Mouse (Mus musculus) heart, adult 18-20 months (tissue): ENCODE data around the gene Klc2. TPM values are rescaled to one million over a fixed set of nuclear protein-coding genes. Genes with fewer than 3 reads are reported as not detected.
"Not testable (repeated sequence)": the region's sequence is repeated elsewhere in the genome, so short reads cannot be mapped to it uniquely, and the experiment has no call there.

ENCODE experiments used
- DNase-seq, 2 experiments: peaks; one replicate each; pipeline ENCODE4 v3.0.0; 2021 to 2022; ENCODE audit warnings: mixed read lengths in 1 of 2
- long read RNA-seq, 2 experiments: library from polyadenylated mRNA; stranded (forward); transcript quantifications; one replicate each; pipeline ENCODE4 v2.0.0; 2021
- total RNA-seq, 2 experiments: library from RNA; stranded (reverse); gene quantifications; 2 replicates each; pipeline ENCODE4 v1.2.3; 2021

Gene Klc2
- 10 to 100 TPM; 48.9 to 54.0 TPM for total RNA-seq
- long read RNA-seq, experiment 1, transcript Klc2-204 (16 exons, 3,169 nt), result major isoform, 13 of 35 reads
- long read RNA-seq, experiment 1, partial matches to known transcripts, result 2 of 35 reads
- long read RNA-seq, experiment 1, other reads (novel, unspliced or antisense), result 20 of 35 reads
- long read RNA-seq, experiment 2, transcript Klc2-204 (16 exons, 3,169 nt), result major isoform, 6 of 13 reads
- long read RNA-seq, experiment 2, partial matches to known transcripts, result 1 of 13 reads
- long read RNA-seq, experiment 2, other reads (novel, unspliced or antisense), result 6 of 13 reads

DNA sequence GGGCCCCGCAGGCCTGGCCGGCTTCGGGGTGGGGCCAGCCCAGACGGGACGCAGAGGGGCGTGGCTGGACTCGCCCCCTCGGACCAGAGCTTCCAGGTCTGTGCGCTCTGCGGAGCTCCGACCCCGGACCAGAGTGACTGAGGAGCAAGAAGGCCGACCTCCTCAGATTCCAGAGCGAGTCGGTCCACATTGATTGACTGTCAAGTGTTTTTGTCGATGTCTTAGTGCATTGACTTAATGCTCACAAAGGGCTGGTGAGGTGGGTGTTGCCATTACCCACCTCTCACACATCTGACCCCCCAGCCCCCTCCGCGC lies at the start of gene Klc2:
Klc2 (minus strand) TSS at position 177 of the 315 bp plus-strand sequence.
- DNase-seq, result no peak

DNA sequence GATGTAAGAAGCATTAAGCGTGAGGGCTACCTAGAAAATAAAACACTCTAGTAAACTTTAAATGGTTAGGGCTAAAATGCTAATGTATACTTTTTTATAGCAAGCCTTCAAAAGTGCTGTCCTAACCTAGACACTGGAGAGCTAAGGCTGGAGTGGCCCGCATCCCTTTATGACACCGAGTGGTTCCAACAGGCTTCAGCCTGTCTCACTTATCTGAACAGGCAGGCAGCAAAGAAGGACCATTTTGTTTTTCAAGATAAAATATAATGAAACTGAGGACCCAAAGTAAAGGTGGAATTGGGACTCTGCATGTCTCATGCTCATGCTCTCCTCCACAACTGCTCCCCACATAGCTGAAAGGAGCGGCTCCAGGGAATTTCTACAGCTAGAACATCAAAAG lies 49.1 kb upstream of the Klc2 start:
- DNase-seq, result no peak

DNA sequence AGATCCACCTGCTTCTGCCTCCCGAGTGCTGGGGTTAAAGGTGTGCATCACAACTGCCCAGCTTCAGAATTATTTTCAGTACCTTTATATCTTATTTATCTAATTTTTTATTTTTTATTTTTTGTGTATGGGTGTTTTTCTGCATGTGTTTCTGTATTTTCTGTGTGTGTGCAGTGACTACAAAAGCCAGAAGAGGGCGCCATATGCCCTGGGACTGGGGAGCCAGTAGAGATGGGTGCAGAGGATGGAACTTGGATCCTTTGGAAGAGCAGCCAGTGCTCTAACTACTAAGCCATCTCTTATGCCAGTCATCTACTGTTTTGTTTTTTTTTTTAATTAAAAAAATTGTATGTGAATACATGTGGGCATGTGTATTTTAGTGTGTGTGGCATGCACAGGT lies 46.0 kb upstream of the Klc2 start:
- DNase-seq, result peak in 1 of 2 experiments; percentile 28

- DNase-seq, result no peak
These were observed 43.6 kb upstream of the Klc2 start for GRCm38 (mm10) chr19:5161913-5162312.

- DNase-seq, result no peak
These were observed 33.9 kb upstream of the Klc2 start for GRCm38 (mm10) chr19:5152261-5152660.

- no peak for DNase-seq
These were observed 33.4 kb upstream of the Klc2 start for GRCm38 (mm10) chr19:5151741-5152140.

DNA sequence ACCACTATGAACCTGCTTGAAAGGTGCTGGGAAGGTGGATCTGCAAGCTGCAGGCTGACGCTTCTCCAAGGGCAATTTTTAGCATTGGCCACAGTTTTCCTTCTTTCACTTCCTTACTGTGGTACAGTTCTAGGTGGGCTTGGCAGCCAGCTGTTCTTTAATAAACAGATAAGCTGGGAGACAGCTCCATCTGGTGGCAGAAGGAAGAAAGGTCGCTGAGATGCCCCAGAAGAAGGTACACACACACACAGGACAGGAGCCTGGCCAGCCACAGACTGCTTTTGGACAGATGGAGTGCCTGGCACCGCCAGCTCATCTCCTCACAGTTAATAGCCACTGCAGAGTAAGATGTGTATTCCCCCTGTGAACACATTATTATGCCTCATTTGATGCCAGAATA lies 33.0 kb upstream of the Klc2 start:
- peak; percentile 46 to 63 for DNase-seq

DNA sequence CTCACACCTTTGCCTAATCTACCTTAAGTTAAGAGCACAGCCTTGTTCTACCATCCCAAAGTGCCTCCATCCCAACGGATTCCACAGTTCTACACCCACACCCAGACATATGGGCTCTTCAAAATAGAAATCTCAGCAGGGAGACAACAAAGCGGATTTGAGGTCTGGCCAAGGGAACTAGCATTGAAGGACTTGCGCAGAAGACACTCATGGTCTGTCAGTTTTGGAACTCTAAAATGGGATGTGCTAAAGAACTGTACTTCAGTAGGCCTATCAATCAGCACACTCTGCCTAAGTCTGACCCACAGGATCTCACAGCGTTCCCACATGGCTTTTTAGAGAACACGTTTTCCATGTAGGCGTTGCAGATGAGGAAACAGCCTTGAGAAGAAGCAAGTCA lies 32.0 kb upstream of the Klc2 start:
- no peak for DNase-seq

DNA sequence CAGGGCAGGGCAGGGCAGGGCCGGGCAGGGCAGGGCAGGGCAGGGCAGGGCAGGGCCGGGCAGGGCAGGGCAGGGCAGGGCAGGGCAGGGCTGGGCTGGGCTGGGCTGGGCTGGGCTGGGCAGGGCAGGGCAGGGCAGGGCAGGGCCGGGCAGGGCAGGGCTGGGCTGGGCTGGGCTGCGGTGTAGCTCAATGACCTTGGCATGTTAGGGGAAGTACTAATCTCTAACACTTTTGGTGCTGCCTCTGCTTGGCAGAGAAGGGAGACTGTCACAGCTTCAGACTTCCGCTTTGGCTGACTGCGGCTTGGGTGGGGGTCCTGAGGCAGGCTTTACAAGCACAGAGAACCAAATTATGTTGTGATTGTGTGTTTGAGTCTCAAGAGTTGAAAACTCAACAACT lies 30.7 kb upstream of the Klc2 start:
- DNase-seq, result not testable (repeated sequence)

GRCm38 (mm10) chr19:5139640-5140039 lies 21.3 kb upstream of the Klc2 start:
- DNase-seq, result peak; percentile 27 to 79

- DNase-seq, result no peak
These were observed 12.9 kb upstream of the Klc2 start for GRCm38 (mm10) chr19:5131237-5131636.

DNA sequence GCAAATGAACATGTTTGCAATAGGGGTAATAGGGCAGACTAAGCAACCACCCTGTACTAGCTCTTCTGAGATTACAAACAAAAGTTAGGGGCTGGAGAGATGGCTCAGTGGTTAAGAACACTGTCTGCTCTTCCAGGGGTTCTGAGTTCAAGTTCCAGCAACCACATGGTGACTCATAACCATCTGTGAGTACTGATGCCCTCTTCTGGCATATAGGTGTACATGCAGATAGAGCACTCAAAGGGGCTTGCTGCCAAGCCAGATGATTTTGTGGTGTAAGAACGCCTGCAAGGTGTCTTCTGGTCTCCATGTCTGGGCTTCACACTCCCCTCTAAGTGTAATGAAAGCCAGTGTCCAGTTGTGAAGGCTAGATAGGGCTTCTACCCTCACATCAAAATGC lies 11.4 kb upstream of the Klc2 start:
- DNase-seq, result no peak

DNA sequence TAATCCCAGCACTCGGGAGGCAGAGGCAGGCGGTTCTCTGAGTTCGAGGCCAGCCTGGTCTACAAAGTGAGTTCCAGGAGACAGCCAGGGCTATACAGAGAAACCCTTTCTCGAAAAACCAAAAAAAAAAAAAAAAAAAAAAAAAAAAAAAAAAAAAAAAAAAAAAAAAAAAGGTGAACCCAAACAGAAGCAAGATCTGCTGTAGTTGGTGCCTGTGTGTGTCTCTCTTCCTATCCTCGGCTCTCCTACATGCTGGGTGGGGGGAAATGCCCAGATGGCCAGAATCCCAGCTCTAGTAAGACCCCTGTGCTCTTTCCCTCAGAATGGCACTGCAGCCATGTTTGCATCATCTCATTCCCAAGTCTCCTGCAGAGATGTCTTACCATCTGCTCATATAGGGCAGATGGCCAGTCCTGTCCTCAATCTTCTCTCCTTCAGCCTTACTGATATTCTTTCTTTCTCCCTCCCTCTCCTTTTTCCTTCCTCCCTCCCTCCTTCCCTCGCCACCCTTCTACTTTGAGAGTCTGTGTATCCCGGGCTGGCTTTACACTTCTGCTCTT lies 5.8 kb upstream of the Klc2 start:
- no peak for DNase-seq

GRCm38 (mm10) chr19:5123241-5123640 lies 4.9 kb upstream of the Klc2 start:
- DNase-seq, result no peak

DNA sequence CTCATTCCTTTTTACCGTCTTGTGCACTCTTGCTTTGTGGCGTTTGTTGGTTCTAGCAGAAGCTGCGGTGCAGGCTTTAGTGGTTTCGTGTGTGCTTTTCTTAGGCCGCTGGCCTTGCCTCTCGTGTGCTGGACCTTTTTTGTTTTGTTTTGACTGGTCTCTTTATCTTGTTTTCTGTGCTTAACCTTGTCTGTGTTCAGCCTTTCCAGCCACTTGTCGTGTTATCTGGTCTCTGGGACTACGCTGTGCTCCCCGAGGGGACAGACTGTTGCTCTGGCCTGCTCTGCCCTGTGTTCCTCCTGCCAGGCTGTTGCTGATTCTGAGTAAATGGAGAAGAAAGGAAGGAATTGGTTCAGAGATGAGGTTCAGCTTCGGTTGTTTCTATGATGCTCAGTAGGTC lies 4.1 kb upstream of the Klc2 start:
- DNase-seq, result no peak

- DNase-seq, result peak; percentile 90 to 91
These were observed 621 bp downstream of the Klc2 start for GRCm38 (mm10) chr19:5117494-5118383.

DNA sequence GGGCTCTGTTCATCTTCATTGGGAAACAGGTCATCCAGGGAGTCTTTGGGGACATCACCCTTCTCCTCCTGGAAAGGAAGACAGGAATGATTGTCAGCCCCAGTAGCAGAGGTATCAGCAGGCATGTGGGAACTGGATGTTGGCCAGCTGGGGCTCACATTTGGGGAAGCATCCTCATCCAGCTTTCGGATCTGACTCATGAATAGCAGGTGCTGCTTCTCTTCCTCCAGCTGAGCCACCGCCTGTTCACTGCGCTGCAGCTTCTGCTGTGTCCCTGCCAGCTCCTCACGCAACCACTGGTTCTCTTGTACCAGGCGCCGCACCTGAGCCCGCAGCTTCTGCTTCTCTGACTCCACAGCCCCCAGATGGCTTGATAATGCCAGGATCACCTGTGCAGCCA lies 4.6 kb downstream of the Klc2 start:
- no peak for DNase-seq

DNA sequence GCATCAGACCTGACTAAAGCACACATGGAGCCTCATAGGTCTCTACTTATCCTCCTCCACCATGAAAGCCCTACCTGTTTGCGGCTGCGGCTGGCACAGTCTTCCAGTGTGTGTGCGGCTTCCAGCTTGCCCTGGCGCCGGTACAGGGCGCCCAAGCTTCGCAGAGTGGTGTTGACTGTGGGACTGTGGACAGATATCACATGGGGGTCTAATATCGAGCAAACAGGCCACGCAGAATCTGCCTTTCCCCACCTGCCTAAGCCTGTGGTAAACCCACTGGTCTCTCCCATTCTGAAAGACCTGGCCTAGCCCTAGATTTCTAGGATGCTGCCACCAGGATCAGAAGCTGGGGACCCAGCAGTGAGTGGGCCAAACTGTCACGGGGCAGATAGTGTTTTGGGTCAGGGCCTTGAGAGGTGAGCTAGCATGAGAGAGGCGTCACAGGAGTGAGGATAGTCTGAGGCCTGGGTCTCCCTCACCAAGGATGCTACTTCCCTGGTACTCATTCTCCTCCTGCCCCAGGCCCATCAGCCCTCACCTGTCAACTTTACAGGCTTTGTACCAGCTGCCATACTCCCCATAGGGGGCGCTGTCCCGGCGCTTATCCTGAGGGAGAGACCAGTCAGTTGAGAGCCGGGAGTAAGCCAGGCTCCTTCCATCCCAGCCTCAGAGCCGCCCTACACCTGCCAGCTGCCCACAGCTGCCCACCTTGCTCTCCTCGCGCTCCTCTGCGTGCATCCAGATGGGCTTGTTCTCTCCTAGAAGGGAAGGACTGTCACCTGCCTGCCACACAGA lies 8.5 kb downstream of the Klc2 start:
- DNase-seq, result no peak

GRCm38 (mm10) chr19:5108702-5109101 lies 9.7 kb downstream of the Klc2 start:
- no peak for DNase-seq

DNA sequence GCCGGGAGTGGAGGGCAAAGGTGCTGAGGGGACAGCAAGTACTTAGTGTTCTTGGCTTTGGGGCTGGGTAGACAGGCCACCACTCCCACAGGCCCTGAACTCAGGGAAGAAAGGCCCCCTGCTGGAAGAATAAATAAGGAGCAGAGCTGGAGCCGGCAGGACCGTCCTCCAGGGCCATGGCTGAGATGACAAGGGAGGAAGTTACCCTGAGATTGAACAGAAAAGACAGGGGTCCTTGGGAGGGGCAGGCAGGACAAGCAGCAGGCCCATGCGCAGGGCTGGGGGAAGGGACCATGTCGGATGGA lies 10.1 kb downstream of the Klc2 start:
- DNase-seq, result peak; percentile 44 to 47

GRCm38 (mm10) chr19:5107556-5108270 lies 10.6 kb downstream of the Klc2 start:
- no peak for DNase-seq

DNA sequence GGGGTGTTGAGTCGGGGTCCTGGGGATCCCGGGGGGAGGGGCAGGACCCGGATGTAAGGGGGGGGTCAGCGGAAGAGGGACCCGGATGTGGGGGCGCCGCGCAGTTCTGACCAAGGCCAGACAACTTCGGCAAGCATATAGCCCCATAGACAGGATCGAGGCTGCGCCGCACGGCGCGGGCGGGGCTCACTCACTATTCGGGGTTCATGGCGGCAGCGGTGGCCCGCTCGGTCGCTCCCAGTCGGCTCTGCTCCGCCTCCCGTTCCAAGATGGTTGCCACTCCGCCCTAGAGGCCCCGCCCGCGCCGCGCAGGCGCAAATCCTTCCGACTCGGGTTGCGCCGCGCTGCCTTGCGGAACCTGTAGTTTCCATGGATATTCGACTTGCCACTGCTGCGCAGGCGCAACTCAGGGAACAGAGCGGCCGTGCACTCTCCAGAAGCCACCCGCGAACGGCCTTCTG lies 11.6 kb downstream of the Klc2 start, which contains the start of gene Rab1b:
Rab1b (minus strand) TSS at position 342 of the 461 bp plus-strand sequence.
- peak; percentile 98 to 99 for DNase-seq
